Mouse (Mus musculus) heart, postnatal 0 days (tissue): ENCODE results near the gene Cldn10. TPM values are rescaled to one million over a fixed set of nuclear protein-coding genes. Genes with fewer than 3 reads are reported as not detected.

ENCODE experiments used
- ATAC-seq: fragments of 200-750 bp; cut with Nextera tagmentation; 2 replicates; pipeline ENCODE4 v1.8.0; 2017; ENCODE audit warnings: low read depth, moderate number of reproducible peaks, moderate library complexity; ENCODE audit not compliant: insufficient read depth
- DNase-seq: peaks from one replicate; pipeline ENCODE4 v3.0.0-alpha.2; 2016; ENCODE audit warnings: low spot score
- H3K27ac ChIP-seq: fragments of 300-500 bp; sonication (generic); 2 replicates; pipeline ENCODE4 v1.5.1; 2014; ENCODE audit warnings: low read depth, mild to moderate bottlenecking
- H3K27me3 ChIP-seq: fragments of 300-500 bp; sonication (generic); 2 replicates; pipeline ENCODE4 v1.6.1; 2014; ENCODE audit warnings: low read length, mixed read lengths; ENCODE audit not compliant: control insufficient read depth, insufficient read depth
- H3K36me3 ChIP-seq: fragments of 300-500 bp; sonication (generic); replicated peaks from 2 replicates; pipeline ENCODE4 v1.6.1; 2014; ENCODE audit warnings: low read length, mixed read lengths; ENCODE audit not compliant: control insufficient read depth, insufficient read depth
- H3K4me1 ChIP-seq: fragments of 300-500 bp; sonication (generic); 2 replicates; pipeline ENCODE4 v1.6.1; 2014; ENCODE audit warnings: antibody characterized with exemption; ENCODE audit not compliant: control insufficient read depth, insufficient read depth
- H3K4me2 ChIP-seq: fragments of 300-500 bp; sonication (generic); 2 replicates; pipeline ENCODE4 v1.6.1; 2014; ENCODE audit warnings: low read depth, mild to moderate bottlenecking, low read length, moderate library complexity
- H3K4me3 ChIP-seq: fragments of 300-500 bp; sonication (generic); 2 replicates; pipeline ENCODE4 v1.5.1; 2014; ENCODE audit warnings: low read depth, low read length
- H3K9ac ChIP-seq: fragments of 300-500 bp; sonication (generic); replicated peaks from 2 replicates; pipeline ENCODE4 v1.6.1; 2014; ENCODE audit warnings: low read depth, low read length, mixed read lengths
- H3K9me3 ChIP-seq: fragments of 300-500 bp; sonication (generic); replicated peaks from 2 replicates; pipeline ENCODE4 v1.6.1; 2016; ENCODE audit warnings: low read length; ENCODE audit not compliant: control insufficient read depth
- CTCF ChIP-seq: IDR thresholded peaks from 2 replicates; pipeline ENCODE4 v1.5.1; 2016; ENCODE audit warnings: antibody characterized with exemption, control low read depth, low read depth
- EP300 ChIP-seq: IDR thresholded peaks from 2 replicates; pipeline ENCODE4 v1.6.1; 2016; ENCODE audit warnings: antibody characterized with exemption, low read depth
- WGBS: fragments of 180-500 bp; shearing (Covaris S2); extraction: QIAGEN DNeasy Blood & Tissue Kit; methylation state at CpG from one replicate; pipeline ENCODE4 v1.1.7; 2014; 5-methylcytosine and 5-hydroxymethylcytosine counted together
- polyA plus RNA-seq: library from polyadenylated mRNA; unstranded; fragments of >200 nt; fragmentation: Nextera tagmentation; extraction: Ambion mirVana; gene quantifications from 2 replicates; pipeline ENCODE4 v1.2.1, GENCODE M21; 2015
- total RNA-seq: library from RNA; depleted of rRNA; stranded (reverse); fragments of >200 nt; gene quantifications from 2 replicates; pipeline ENCODE4 v1.2.3, GENCODE M21; 2014; ENCODE audit warnings: low replicate concordance

The Cldn10 gene
- total and polyA plus RNA-seq, 2 experiments from 2014 or later: 0.15 to 1.7 TPM

DNA sequence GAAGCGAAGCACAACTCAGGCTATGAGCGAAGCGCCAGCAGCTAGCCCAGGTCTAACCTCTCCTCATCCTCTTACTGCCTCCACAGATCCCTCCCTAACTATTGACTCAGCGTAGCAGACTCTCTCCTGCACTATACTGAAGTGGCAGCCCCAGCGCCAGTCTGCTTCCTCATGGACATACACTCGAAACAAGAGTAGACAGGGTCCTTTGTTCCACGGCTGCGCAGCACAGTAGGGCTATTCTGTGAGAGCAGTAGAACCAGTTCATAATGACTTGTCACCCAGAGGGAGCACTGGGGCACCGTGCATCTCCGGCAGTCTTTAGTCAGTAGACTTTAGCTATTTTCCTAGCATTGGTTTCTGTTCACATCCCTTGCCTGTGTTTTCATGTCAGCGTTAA lies 48.4 kb downstream of the Cldn10 start:
- Histone ChIP-seq H3K4me3 (no peak overlapping the region), H3K4me2 (no peak overlapping the region), H3K27ac (no peak overlapping the region), H3K27me3 (no peaks in the 10 kb centered on the region), H3K36me3 (no peaks in the 10 kb centered on the region), H3K4me1 (no peaks in the 10 kb centered on the region), H3K9ac (no peak overlapping the region), H3K9me3 (no peaks in the 10 kb centered on the region)
- no peak for ATAC-seq
- 87% methylated on average over 11 of the region's 11 CpGs for WGBS
- no peak for DNase-seq
- no peak for TF ChIP-seq CTCF
- no peak for TF ChIP-seq EP300

DNA sequence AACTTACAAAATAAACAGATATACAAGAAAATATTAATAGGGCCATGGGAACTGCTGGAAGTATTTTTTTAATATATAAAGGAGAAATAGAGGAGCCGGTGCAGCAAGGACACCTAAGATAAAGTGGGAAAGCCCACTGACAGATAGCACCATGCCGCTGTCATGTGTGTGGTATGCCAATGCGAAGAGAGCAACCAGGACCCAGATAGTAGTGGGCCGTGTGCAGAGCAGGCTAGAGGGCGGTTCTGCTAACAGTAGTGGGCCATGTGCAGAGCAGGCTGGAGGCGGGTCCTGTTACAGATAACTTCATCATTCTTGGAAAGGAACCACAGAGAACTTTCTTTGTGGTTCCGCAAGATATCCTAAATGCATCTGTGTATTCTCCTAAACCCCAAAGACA lies 49.0 kb downstream of the Cldn10 start:
- no peak for DNase-seq
- no peak overlapping the region for H3K9ac ChIP-seq
- H3K4me3 ChIP-seq: no peak overlapping the region
- H3K27ac ChIP-seq: no peak overlapping the region
- ATAC-seq: no peak
- H3K27me3 ChIP-seq: no peaks in the 10 kb centered on the region
- TF ChIP-seq CTCF (no peak), EP300 (no peak)
- H3K4me2 ChIP-seq: no peak overlapping the region
- WGBS: 67% methylated on average over 7 of the region's 7 CpGs
- H3K36me3 ChIP-seq: no peaks in the 10 kb centered on the region
- no peaks in the 10 kb centered on the region for H3K9me3 ChIP-seq
- H3K4me1 ChIP-seq: no peaks in the 10 kb centered on the region

DNA sequence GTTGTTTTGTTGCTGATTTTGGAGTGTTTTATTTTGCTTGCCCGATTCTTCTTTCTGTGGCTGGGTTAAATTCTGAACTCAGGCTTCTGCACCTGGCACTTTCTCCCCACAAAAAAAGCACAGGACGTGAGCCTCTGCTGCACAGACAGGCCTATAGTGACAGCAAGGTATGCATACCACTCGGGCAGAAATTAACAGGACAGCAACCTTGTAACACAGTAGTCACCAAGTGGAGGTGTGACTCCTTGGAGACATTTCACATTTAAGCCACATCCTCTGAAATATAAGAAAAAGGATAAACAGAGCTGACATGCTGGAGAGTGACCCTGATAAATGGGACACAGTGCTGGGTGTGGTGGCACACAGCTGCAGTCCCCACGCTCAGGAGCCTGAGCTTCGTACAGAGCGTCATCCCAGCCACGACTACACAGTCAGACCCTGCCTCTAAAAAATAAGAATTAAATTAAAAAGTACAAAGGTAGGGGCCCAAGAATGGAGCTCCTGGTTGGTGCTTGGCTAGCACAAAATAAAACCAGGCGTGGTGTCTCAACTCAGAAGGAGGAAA lies 50.9 kb downstream of the Cldn10 start:
- Histone ChIP-seq H3K9me3 (no peaks in the 10 kb centered on the region), H3K27me3 (no peaks in the 10 kb centered on the region), H3K4me3 (no peak overlapping the region), H3K9ac (no peak overlapping the region), H3K4me1 (no peaks in the 10 kb centered on the region), H3K27ac (no peak overlapping the region; the same call in 1 of the 2 replicates), H3K4me2 (no peak overlapping the region), H3K36me3 (no peaks in the 10 kb centered on the region)
- 72% methylated on average over 8 of the region's 8 CpGs for WGBS
- DNase-seq: no peak
- no peak for ATAC-seq
- TF ChIP-seq EP300 (no peak), CTCF (no peak)

DNA sequence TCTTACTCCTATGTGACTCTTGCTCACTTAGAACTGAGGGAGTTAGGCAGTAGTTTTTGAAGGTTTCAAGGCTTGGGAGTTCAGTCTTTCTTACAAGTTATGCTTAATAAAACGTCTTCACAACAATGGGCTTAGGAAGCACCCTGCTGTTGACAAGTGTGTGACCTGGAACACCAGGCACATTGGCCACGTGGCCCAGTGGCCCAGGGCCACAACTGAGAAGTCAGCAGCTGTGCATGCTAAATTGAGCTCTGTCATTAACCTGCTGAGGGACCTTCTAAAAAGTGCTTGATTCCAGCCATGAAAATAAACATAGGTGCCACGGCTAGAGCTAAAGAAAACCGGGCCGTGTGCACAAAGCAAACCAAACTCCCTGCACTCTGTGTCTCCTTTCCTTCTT lies 51.7 kb downstream of the Cldn10 start:
- ATAC-seq: no peak
- Histone ChIP-seq H3K27me3 (no peaks in the 10 kb centered on the region), H3K4me1 (no peaks in the 10 kb centered on the region), H3K27ac (no peak overlapping the region), H3K36me3 (no peaks in the 10 kb centered on the region), H3K4me2 (no peak overlapping the region), H3K9me3 (no peaks in the 10 kb centered on the region), H3K4me3 (no peak overlapping the region), H3K9ac (no peak overlapping the region)
- WGBS: 57% methylated on average over 5 of the region's 5 CpGs
- TF ChIP-seq CTCF: no peak
- no peak for TF ChIP-seq EP300
- no peak for DNase-seq

DNA sequence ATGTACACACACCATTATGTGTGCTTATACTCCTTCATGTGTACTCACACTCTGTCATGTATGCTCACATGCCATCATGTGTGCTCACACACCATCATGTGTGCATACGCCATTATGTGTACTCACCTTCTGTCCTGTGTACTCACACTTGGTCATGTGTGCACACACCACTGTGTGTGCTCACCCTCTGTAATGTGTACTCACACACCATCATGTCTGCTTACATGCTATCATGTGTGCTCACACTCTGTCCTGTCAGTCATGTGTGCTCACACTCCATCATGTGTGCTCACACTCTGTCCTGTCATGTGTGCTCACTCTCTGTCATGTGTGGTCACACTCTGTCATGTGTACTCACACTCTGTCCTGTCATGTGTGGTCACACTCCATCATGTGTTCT lies 52.3 kb downstream of the Cldn10 start:
- Histone ChIP-seq H3K4me3 (no peak overlapping the region), H3K36me3 (no peaks in the 10 kb centered on the region), H3K27ac (no peak overlapping the region), H3K4me1 (no peaks in the 10 kb centered on the region), H3K9me3 (no peaks in the 10 kb centered on the region), H3K9ac (no peak overlapping the region), H3K27me3 (no peaks in the 10 kb centered on the region), H3K4me2 (no peak overlapping the region)
- TF ChIP-seq EP300 (no peak), CTCF (no peak)
- WGBS: 97% methylated on average over 1 of the region's 1 CpGs
- ATAC-seq (no peak), DNase-seq (no peak)

DNA sequence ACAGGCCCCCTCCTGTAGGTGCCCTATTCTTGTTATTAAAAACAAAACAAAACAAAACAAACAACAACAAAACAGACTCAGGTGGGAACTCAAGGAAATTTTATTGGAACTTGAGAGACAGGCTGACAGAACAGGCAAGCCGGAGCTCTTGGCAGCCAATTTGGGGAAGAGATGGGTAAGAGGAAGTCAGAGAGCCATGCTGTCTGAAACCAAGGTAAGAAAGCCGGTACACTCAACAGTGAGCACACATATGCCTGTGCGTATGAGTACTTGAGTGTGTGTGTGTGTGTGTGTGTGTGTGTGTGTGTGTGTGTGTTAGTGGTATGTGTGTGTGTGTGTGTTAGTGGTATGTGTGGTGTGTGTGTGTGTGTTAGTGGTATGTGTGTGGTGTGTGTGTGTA lies 54.6 kb downstream of the Cldn10 start:
- DNase-seq (no peak), ATAC-seq (no peak)
- Histone ChIP-seq H3K4me1 (no peaks in the 10 kb centered on the region), H3K27me3 (no peaks in the 10 kb centered on the region), H3K4me3 (no peak overlapping the region), H3K27ac (no peak overlapping the region), H3K9me3 (no peaks in the 10 kb centered on the region), H3K4me2 (no peak overlapping the region), H3K36me3 (no peaks in the 10 kb centered on the region), H3K9ac (no peak overlapping the region)
- whole genome bisulfite sequencing: 75% methylated on average over 3 of the region's 3 CpGs
- no peak for TF ChIP-seq EP300
- no peak for TF ChIP-seq CTCF
